Mouse (Mus musculus) heart, postnatal 0 days (tissue): ENCODE data around the gene Dydc2. TPM values are rescaled to one million over a fixed set of nuclear protein-coding genes. Genes with fewer than 3 reads are reported as not detected.
"Not testable (repeated sequence)": the region's sequence is repeated elsewhere in the genome, so short reads cannot be mapped to it uniquely, and the experiment has no call there.

Experiments
- ATAC-seq: fragments of 200-750 bp; cut with Nextera tagmentation; 2 replicates; pipeline ENCODE4 v1.8.0; 2017; ENCODE audit warnings: low read depth, moderate number of reproducible peaks, moderate library complexity; ENCODE audit not compliant: insufficient read depth
- DNase-seq: peaks from one replicate; pipeline ENCODE4 v3.0.0-alpha.2; 2016; ENCODE audit warnings: low spot score
- H3K27ac ChIP-seq: fragments of 300-500 bp; sonication (generic); 2 replicates; pipeline ENCODE4 v1.5.1; 2014; ENCODE audit warnings: low read depth, mild to moderate bottlenecking
- H3K27me3 ChIP-seq: fragments of 300-500 bp; sonication (generic); 2 replicates; pipeline ENCODE4 v1.6.1; 2014; ENCODE audit warnings: low read length, mixed read lengths; ENCODE audit not compliant: control insufficient read depth, insufficient read depth
- H3K36me3 ChIP-seq: fragments of 300-500 bp; sonication (generic); replicated peaks from 2 replicates; pipeline ENCODE4 v1.6.1; 2014; ENCODE audit warnings: low read length, mixed read lengths; ENCODE audit not compliant: control insufficient read depth, insufficient read depth
- H3K4me1 ChIP-seq: fragments of 300-500 bp; sonication (generic); 2 replicates; pipeline ENCODE4 v1.6.1; 2014; ENCODE audit warnings: antibody characterized with exemption; ENCODE audit not compliant: control insufficient read depth, insufficient read depth
- H3K4me2 ChIP-seq: fragments of 300-500 bp; sonication (generic); 2 replicates; pipeline ENCODE4 v1.6.1; 2014; ENCODE audit warnings: low read depth, mild to moderate bottlenecking, low read length, moderate library complexity
- H3K4me3 ChIP-seq: fragments of 300-500 bp; sonication (generic); 2 replicates; pipeline ENCODE4 v1.5.1; 2014; ENCODE audit warnings: low read depth, low read length
- H3K9ac ChIP-seq: fragments of 300-500 bp; sonication (generic); replicated peaks from 2 replicates; pipeline ENCODE4 v1.6.1; 2014; ENCODE audit warnings: low read depth, low read length, mixed read lengths
- H3K9me3 ChIP-seq: fragments of 300-500 bp; sonication (generic); replicated peaks from 2 replicates; pipeline ENCODE4 v1.6.1; 2016; ENCODE audit warnings: low read length; ENCODE audit not compliant: control insufficient read depth
- CTCF ChIP-seq: IDR thresholded peaks from 2 replicates; pipeline ENCODE4 v1.5.1; 2016; ENCODE audit warnings: antibody characterized with exemption, control low read depth, low read depth
- EP300 ChIP-seq: IDR thresholded peaks from 2 replicates; pipeline ENCODE4 v1.6.1; 2016; ENCODE audit warnings: antibody characterized with exemption, low read depth
- WGBS: fragments of 180-500 bp; shearing (Covaris S2); extraction: QIAGEN DNeasy Blood & Tissue Kit; methylation state at CpG from one replicate; pipeline ENCODE4 v1.1.7; 2014; 5-methylcytosine and 5-hydroxymethylcytosine counted together
- polyA plus RNA-seq: library from polyadenylated mRNA; unstranded; fragments of >200 nt; fragmentation: Nextera tagmentation; extraction: Ambion mirVana; gene quantifications from 2 replicates; pipeline ENCODE4 v1.2.1, GENCODE M21; 2015
- total RNA-seq: library from RNA; depleted of rRNA; stranded (reverse); fragments of >200 nt; gene quantifications from 2 replicates; pipeline ENCODE4 v1.2.3, GENCODE M21; 2014; ENCODE audit warnings: low replicate concordance

The Dydc2 gene
- total and polyA plus RNA-seq, 2 experiments from 2014 or later = not detected

- H3K4me2 ChIP-seq = no peak overlapping the region
- no peak for DNase-seq
- WGBS = 47% methylated on average over 1 of the region's 1 CpGs
Observed at GRCm38 (mm10) chr14:41066416-41066815, 2.6 kb downstream of the Dydc2 start.

GRCm38 (mm10) chr14:41065168-41065567 is 3.8 kb downstream of the Dydc2 start:
- H3K4me1 ChIP-seq = peaks cover 6% of the 10 kb centered on the region; the same call in 1 of the 2 replicates
- no peak for TF ChIP-seq EP300
- no peak for TF ChIP-seq CTCF
- no peaks in the 10 kb centered on the region for H3K27me3 ChIP-seq
- H3K4me3 ChIP-seq = no peak overlapping the region
- no peak overlapping the region for H3K27ac ChIP-seq
- H3K9me3 ChIP-seq = no peaks in the 10 kb centered on the region
- H3K4me2 ChIP-seq = no peak overlapping the region
- DNase-seq (no peak), ATAC-seq (peak; percentile 60; the same call in 1 of the 2 replicates)
- H3K36me3 ChIP-seq = no peaks in the 10 kb centered on the region
- 6% methylated on average over 2 of the region's 2 CpGs for WGBS
- H3K9ac ChIP-seq = no peak overlapping the region

More at GRCm38 (mm10) chr14:41066416-41066815, 2.6 kb downstream of the Dydc2 start:
- Histone ChIP-seq H3K9me3 (no peaks in the 10 kb centered on the region), H3K4me1 (peaks cover 6% of the 10 kb centered on the region; the same call in 1 of the 2 replicates), H3K36me3 (no peaks in the 10 kb centered on the region), H3K9ac (no peak overlapping the region), H3K27ac (no peak overlapping the region), H3K4me3 (no peak overlapping the region), H3K27me3 (no peaks in the 10 kb centered on the region)
- no peak for TF ChIP-seq EP300
- TF ChIP-seq CTCF = no peak
- no peak for ATAC-seq

- H3K27ac ChIP-seq, H3K4me1 ChIP-seq, DNase-seq, H3K9ac ChIP-seq, H3K4me3 ChIP-seq, H3K9me3 ChIP-seq, H3K27me3 ChIP-seq, H3K4me2 ChIP-seq, ATAC-seq, H3K36me3 ChIP-seq: not testable (repeated sequence)
- 28% methylated on average over 3 of the region's 4 CpGs for WGBS
- TF ChIP-seq CTCF = peak; percentile 21; the same call in 1 of the 2 replicates
Observed at GRCm38 (mm10) chr14:41053190-41053589, 15.8 kb downstream of the Dydc2 start.

- H3K4me3 ChIP-seq = no peak overlapping the region
- no peak overlapping the region for H3K27ac ChIP-seq
- peak; percentile 36 for TF ChIP-seq CTCF
- no peak for TF ChIP-seq EP300
- no peak overlapping the region for H3K4me2 ChIP-seq
- no peaks in the 10 kb centered on the region for H3K9me3 ChIP-seq
- WGBS = 59% methylated on average over 5 of the region's 5 CpGs
- no peak for ATAC-seq
- DNase-seq = no peak
- H3K4me1 ChIP-seq = no peaks in the 10 kb centered on the region
- no peaks in the 10 kb centered on the region for H3K27me3 ChIP-seq
- H3K36me3 ChIP-seq = no peaks in the 10 kb centered on the region
- H3K9ac ChIP-seq = no peak overlapping the region
Observed at GRCm38 (mm10) chr14:41052481-41052880, 16.5 kb downstream of the Dydc2 start.

- no peaks in the 10 kb centered on the region for H3K27me3 ChIP-seq
- ATAC-seq = no peak
- no peak overlapping the region for H3K4me2 ChIP-seq
- DNase-seq = no peak
- no peak overlapping the region for H3K27ac ChIP-seq
- H3K9me3 ChIP-seq = no peaks in the 10 kb centered on the region
- H3K4me3 ChIP-seq = no peak overlapping the region
- 68% methylated on average over 6 of the region's 6 CpGs for WGBS
- H3K36me3 ChIP-seq = no peaks in the 10 kb centered on the region
- TF ChIP-seq EP300 (no peak), CTCF (no peak)
- H3K9ac ChIP-seq = no peak overlapping the region
- no peaks in the 10 kb centered on the region for H3K4me1 ChIP-seq
Observed at GRCm38 (mm10) chr14:41050471-41050870, 18.5 kb downstream of the Dydc2 start.

- no peaks in the 10 kb centered on the region for H3K36me3 ChIP-seq
- no peak overlapping the region for H3K27ac ChIP-seq
- DNase-seq (no peak), ATAC-seq (no peak)
- no peaks in the 10 kb centered on the region for H3K27me3 ChIP-seq
- 75% methylated on average over 2 of the region's 2 CpGs for WGBS
- TF ChIP-seq EP300 = no peak
- no peak for TF ChIP-seq CTCF
- H3K4me1 ChIP-seq = no peaks in the 10 kb centered on the region
- H3K4me2 ChIP-seq = no peak overlapping the region
- H3K4me3 ChIP-seq = no peak overlapping the region
- no peaks in the 10 kb centered on the region for H3K9me3 ChIP-seq
- H3K9ac ChIP-seq = no peak overlapping the region
Observed at GRCm38 (mm10) chr14:41047402-41047801, 21.6 kb downstream of the Dydc2 start.
